Mouse (Mus musculus) midbrain, embryonic 11.5 days (tissue): ENCODE data around the gene Kcnmb2. TPM values are rescaled to one million over a fixed set of nuclear protein-coding genes. Genes with fewer than 3 reads are reported as not detected.
A peak's percentile ranks its signal among the peaks of the same experiment; 100 is the strongest.

Source experiments
- ATAC-seq: fragments of 200-750 bp; cut with Nextera tagmentation; 2 replicates; pipeline ENCODE4 v1.8.0; 2017; ENCODE audit warnings: moderate TSS enrichment, moderate library complexity; ENCODE audit not compliant: low FRiP score
- DNase-seq: peaks from one replicate; pipeline ENCODE4 v3.0.0; 2015; ENCODE audit warnings: low spot score; ENCODE audit errors: missing footprints
- H3K27ac ChIP-seq: fragments of 300-500 bp; sonication (generic); 2 replicates; pipeline ENCODE4 v1.5.1; 2014; ENCODE audit warnings: low read depth, low read length
- H3K27me3 ChIP-seq: fragments of 300-500 bp; sonication (generic); 2 replicates; pipeline ENCODE4 v1.6.1; 2014; ENCODE audit warnings: mild to moderate bottlenecking, low read length, moderate library complexity, mixed read lengths; ENCODE audit not compliant: control insufficient read depth, insufficient read depth
- H3K36me3 ChIP-seq: fragments of 300-500 bp; sonication (generic); 2 replicates; pipeline ENCODE4 v1.6.1; 2014; ENCODE audit warnings: mild to moderate bottlenecking, low read length, moderate library complexity, mixed read lengths; ENCODE audit not compliant: control insufficient read depth, insufficient read depth
- H3K4me1 ChIP-seq: fragments of 300-500 bp; sonication (generic); 2 replicates; pipeline ENCODE4 v1.6.1; 2014; ENCODE audit warnings: low read length; ENCODE audit not compliant: control insufficient read depth, insufficient read depth
- H3K4me2 ChIP-seq: fragments of 300-500 bp; sonication (generic); 2 replicates; pipeline ENCODE4 v1.6.1; 2014; ENCODE audit warnings: mild to moderate bottlenecking, moderate library complexity
- H3K4me3 ChIP-seq: fragments of 300-500 bp; sonication (generic); 2 replicates; pipeline ENCODE4 v1.5.1; 2014; ENCODE audit warnings: low read depth, low read length
- H3K9ac ChIP-seq: fragments of 300-500 bp; sonication (generic); 2 replicates; pipeline ENCODE4 v1.6.1; 2014; ENCODE audit warnings: low read length
- H3K9me3 ChIP-seq: fragments of 300-500 bp; sonication (generic); 2 replicates; pipeline ENCODE4 v1.6.1; 2016; ENCODE audit warnings: low read length; ENCODE audit not compliant: control insufficient read depth
- WGBS: fragments of 180-500 bp; shearing (Covaris S2); extraction: QIAGEN DNeasy Blood & Tissue Kit; methylation state at CpG from one replicate; pipeline ENCODE4 v1.1.7; 2014; 5-methylcytosine and 5-hydroxymethylcytosine counted together
- polyA plus RNA-seq: library from polyadenylated mRNA; unstranded; fragments of >200 nt; fragmentation: Nextera tagmentation; extraction: Ambion mirVana; gene quantifications from 2 replicates; pipeline ENCODE4 v1.2.1, GENCODE M21; 2014

The Kcnmb2 gene
- polyA plus RNA-seq, 1 experiment from 2014 or later: 2.1 TPM

DNA sequence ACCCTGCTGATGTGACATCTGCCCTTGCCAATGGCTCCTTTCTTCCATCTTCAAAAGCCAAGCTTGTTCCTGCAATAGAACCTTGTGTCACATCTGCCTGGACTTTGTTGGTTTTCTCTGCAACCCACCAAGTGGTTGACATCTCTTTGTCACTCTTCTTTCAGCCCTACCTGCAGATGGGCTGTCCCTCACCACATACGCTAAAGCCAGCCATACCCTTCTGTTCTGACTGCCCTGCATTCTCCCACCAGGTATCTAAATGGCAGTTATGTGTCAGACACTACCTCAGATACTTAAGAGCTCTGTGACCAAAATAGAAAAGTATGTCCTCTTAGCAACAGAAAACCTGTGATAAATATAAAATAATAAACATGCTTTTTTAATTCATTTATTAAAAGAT lies 186.5 kb downstream of the Kcnmb2 start:
- Histone ChIP-seq H3K4me1 (no peaks in the 10 kb centered on the region), H3K9me3 (no peaks in the 10 kb centered on the region), H3K27ac (no peak overlapping the region), H3K9ac (no peak overlapping the region), H3K27me3 (no peaks in the 10 kb centered on the region), H3K4me2 (no peak overlapping the region), H3K4me3 (no peak overlapping the region), H3K36me3 (no peaks in the 10 kb centered on the region)
- ATAC-seq (no peak), DNase-seq (peak; percentile 84)
- WGBS: 87% methylated on average over 1 of the region's 1 CpGs

DNA sequence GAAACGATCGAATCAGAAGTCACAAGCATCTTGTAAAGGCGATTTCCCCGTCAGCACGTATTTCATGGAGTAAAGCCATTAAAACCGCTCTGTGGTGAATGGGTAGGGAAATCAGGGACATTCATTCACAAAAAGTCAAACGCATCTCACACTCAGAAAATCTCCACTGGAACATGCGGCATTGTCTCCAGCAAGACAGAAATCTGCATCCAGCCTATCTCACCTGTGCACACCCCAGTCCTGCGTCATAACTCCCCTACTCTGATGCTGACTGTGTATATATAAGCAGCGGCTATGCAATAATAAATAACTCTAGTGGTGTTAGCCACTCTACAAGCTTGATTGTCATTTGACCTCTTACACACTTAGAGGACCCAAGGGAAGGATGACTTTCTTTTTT lies 199.1 kb downstream of the Kcnmb2 start:
- DNase-seq: no peak

DNA sequence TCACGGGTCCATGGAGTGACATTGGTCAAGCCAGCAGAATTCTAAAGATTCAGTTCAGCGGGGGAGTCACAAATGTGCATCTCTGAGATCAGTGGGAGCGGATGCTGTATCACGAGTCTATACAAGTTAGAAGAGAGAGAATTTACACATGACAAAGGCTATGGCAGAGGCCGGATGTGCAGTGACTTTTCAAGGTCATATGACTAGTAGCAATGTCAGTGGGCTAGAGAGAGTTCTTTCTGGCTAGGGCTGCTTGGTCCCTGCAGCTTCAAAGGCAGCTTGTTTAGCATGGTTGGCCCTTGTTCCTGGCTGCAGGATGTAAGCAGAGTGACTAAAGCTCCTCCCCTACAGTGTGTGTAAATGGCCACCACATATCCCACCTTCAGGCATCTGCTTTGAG lies 217.5 kb downstream of the Kcnmb2 start:
- H3K9ac ChIP-seq: no peak overlapping the region
- no peak for ATAC-seq
- WGBS: 92% methylated on average over 5 of the region's 5 CpGs
- no peaks in the 10 kb centered on the region for H3K4me1 ChIP-seq
- H3K27ac ChIP-seq: no peak overlapping the region
- H3K9me3 ChIP-seq: no peaks in the 10 kb centered on the region
- DNase-seq: no peak
- H3K4me2 ChIP-seq: no peak overlapping the region
- H3K27me3 ChIP-seq: no peaks in the 10 kb centered on the region
- H3K4me3 ChIP-seq: no peak overlapping the region
- H3K36me3 ChIP-seq: no peaks in the 10 kb centered on the region

More for the DNA sequence above, 199.1 kb downstream of the Kcnmb2 start:
- ATAC-seq: no peak
- H3K4me3 ChIP-seq: no peak overlapping the region
- H3K36me3 ChIP-seq: no peaks in the 10 kb centered on the region
- no peaks in the 10 kb centered on the region for H3K27me3 ChIP-seq
- no peaks in the 10 kb centered on the region for H3K9me3 ChIP-seq
- H3K27ac ChIP-seq: no peak overlapping the region
- WGBS: 86% methylated on average over 10 of the region's 10 CpGs
- H3K4me2 ChIP-seq: no peak overlapping the region
- no peak overlapping the region for H3K9ac ChIP-seq
- H3K4me1 ChIP-seq: no peaks in the 10 kb centered on the region

DNA sequence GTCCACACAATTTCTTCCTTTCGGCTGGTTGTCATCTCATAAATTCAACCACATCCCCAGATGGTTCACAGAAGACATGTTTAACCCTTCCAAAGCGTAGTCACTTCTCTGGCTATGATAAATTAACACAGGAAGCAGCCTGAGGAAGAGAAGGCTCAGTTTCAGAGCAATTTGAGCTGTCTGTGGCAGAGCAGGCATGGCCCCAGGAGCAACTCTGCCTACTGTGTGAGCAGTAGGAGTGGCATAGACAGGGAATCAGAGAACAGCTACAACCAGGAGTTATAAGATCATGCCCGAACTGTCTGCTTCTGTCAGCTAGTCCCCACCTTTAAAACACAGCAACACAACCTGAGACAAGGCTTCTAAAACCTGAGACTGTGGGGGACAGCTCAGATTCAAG lies 219.4 kb downstream of the Kcnmb2 start:
- WGBS: 76% methylated on average over 3 of the region's 3 CpGs
- H3K36me3 ChIP-seq: no peaks in the 10 kb centered on the region
- H3K27ac ChIP-seq: no peak overlapping the region
- no peak overlapping the region for H3K4me2 ChIP-seq
- H3K9ac ChIP-seq: no peak overlapping the region
- no peaks in the 10 kb centered on the region for H3K9me3 ChIP-seq
- ATAC-seq (no peak), DNase-seq (no peak)
- H3K4me1 ChIP-seq: no peaks in the 10 kb centered on the region
- no peaks in the 10 kb centered on the region for H3K27me3 ChIP-seq
- H3K4me3 ChIP-seq: no peak overlapping the region

DNA sequence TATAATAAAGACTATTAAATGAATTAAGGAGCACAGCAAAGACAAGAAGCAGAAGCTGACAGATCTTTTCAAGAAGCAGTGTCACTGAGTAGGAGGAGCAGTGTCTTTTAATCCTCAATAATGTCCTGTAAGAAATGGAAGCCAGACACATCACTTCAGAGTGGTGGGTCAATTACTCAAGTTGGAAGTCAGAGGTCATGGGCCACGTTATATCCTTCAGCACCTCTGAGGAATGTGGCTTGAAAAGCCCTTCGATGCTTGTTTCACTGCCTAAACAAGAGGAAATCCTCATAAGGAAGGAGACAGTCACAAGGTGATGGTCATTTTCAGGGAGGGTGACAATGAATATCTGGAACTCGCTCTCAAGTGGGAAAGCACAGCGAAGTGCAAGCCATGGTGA lies 223.1 kb downstream of the Kcnmb2 start:
- 70% methylated on average over 4 of the region's 4 CpGs for WGBS
- H3K36me3 ChIP-seq: no peaks in the 10 kb centered on the region
- no peak overlapping the region for H3K27ac ChIP-seq

DNA sequence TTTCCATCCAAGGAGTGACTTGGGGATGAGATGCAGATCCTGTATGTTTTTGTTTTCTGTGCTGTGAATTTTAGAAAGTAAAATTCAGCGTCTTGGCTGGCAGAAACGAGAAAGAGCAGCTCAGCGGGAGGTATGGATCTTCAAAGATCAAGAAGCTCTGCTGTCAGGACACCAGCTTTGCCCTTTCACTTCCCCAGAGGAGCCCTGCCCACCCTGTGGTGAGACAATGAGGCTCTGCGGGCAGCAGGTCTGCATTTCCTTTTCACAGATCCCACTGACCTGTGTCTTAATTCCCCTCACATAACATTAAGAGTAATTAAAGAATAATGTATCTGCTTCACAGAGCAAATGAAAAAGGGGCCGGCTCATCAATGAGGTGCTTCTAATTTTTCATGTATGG lies 226.1 kb downstream of the Kcnmb2 start:
- ATAC-seq (no peak), DNase-seq (no peak)
- 1% methylated on average over 5 of the region's 5 CpGs for WGBS
- no peak overlapping the region for H3K4me2 ChIP-seq
- H3K9ac ChIP-seq: no peak overlapping the region
- H3K9me3 ChIP-seq: no peaks in the 10 kb centered on the region
- no peak overlapping the region for H3K27ac ChIP-seq
- H3K27me3 ChIP-seq: no peaks in the 10 kb centered on the region
- H3K4me1 ChIP-seq: peaks cover 3% of the 10 kb centered on the region; the same call in 1 of the 2 replicates
- no peak overlapping the region for H3K4me3 ChIP-seq
- H3K36me3 ChIP-seq: no peaks in the 10 kb centered on the region

More for the DNA sequence above, 223.1 kb downstream of the Kcnmb2 start:
- Histone ChIP-seq H3K27me3 (no peaks in the 10 kb centered on the region), H3K4me1 (peaks cover 3% of the 10 kb centered on the region; the same call in 1 of the 2 replicates), H3K4me3 (no peak overlapping the region), H3K9ac (no peak overlapping the region), H3K4me2 (no peak overlapping the region), H3K9me3 (no peaks in the 10 kb centered on the region)
- DNase-seq (no peak), ATAC-seq (no peak)

DNA sequence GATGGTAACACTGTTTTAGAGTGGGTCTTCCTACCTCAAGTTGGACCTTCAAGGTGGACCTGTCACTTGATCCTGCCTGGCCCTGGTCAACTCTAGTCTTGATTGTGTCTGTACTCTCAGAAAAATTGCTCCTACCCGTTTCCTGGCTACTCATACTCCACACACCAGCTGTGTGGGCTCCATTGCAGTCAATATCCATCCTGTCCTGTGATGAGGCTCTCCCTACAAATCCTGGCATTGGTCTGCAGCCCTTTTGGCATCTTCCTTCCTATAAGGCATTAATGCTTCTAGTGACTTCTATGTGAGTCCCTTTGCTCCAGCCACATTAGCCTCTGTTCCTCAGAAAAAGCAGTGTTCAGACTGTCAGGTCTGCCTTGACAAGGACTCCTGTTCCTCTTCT lies 228.4 kb downstream of the Kcnmb2 start:
- H3K9me3 ChIP-seq: no peaks in the 10 kb centered on the region
- H3K36me3 ChIP-seq: no peaks in the 10 kb centered on the region
- no peaks in the 10 kb centered on the region for H3K27me3 ChIP-seq
- H3K4me2 ChIP-seq: no peak overlapping the region
- no peak overlapping the region for H3K27ac ChIP-seq
- H3K4me3 ChIP-seq: no peak overlapping the region
- no peak overlapping the region for H3K9ac ChIP-seq
- H3K4me1 ChIP-seq: peaks cover 3% of the 10 kb centered on the region; the same call in 1 of the 2 replicates
- DNase-seq: no peak
- WGBS: 85% methylated on average over 1 of the region's 1 CpGs
- ATAC-seq: no peak

DNA sequence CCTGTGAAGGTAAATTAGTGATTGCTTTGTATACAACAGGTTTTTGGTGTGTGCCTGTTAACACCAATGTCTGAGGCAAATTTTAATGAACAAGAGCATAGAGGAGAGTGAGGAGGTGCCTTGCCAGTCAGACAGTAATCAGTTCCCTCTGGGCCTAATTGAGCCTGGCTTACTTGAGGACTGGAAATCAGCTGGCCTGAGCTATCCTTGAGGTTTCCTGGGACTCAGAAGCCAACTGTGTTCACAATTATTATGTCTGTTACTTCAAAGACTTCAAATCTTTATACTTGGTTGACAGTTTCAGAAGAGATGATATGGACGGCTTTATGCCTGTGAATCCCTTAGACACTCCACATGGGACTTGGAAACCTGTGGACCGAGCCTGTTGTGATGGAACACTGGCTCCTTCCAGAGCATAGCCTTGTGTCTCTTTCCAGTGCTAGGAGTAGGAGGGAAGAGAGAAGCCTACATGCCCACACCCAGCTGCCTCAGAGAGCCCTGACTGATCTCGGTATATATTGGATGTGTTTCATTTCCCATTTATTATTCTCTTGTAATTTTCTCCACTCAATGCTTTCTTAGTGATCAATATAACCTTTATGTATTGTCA lies 230.2 kb downstream of the Kcnmb2 start:
- no peak for DNase-seq

DNA sequence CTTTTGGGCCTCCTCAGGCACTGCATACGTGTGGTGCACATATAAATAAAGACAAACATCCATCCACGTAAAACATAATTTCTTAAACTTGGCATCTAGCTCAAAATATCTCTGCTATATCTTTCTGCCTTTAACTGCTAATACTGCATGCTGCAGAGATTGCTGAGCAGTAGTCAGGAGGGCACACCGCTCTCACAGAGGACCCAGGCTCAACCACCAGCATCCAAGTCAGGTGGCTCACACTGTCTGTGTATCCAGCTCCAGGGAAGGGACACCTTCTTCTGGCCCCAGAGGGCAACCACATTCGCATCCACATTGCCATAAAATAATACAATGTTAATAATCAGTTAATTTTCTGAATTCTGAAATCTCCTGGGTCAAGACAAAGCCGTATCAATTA lies 241.9 kb downstream of the Kcnmb2 start:
- H3K27me3 ChIP-seq: no peaks in the 10 kb centered on the region
- H3K9me3 ChIP-seq: no peaks in the 10 kb centered on the region
- no peak overlapping the region for H3K4me2 ChIP-seq
- H3K27ac ChIP-seq: no peak overlapping the region
- ATAC-seq (no peak), DNase-seq (no peak)
- no peak overlapping the region for H3K4me3 ChIP-seq
- H3K9ac ChIP-seq: no peak overlapping the region
- H3K4me1 ChIP-seq: no peaks in the 10 kb centered on the region
- 91% methylated on average over 5 of the region's 5 CpGs for WGBS
- no peaks in the 10 kb centered on the region for H3K36me3 ChIP-seq

More for the DNA sequence above, 230.2 kb downstream of the Kcnmb2 start:
- no peaks in the 10 kb centered on the region for H3K36me3 ChIP-seq
- no peak overlapping the region for H3K4me2 ChIP-seq
- no peaks in the 10 kb centered on the region for H3K27me3 ChIP-seq
- H3K4me3 ChIP-seq: no peak overlapping the region
- H3K9ac ChIP-seq: no peak overlapping the region
- ATAC-seq: no peak
- H3K27ac ChIP-seq: no peak overlapping the region
- no peaks in the 10 kb centered on the region for H3K9me3 ChIP-seq
- peaks cover 3% of the 10 kb centered on the region; the same call in 1 of the 2 replicates for H3K4me1 ChIP-seq
- WGBS: 84% methylated on average over 3 of the region's 3 CpGs
